Mouse (Mus musculus): ENCODE data around the gene Adcy7.

GRCm38 (mm10) chr8:88317341-88317740 is 45.1 kb downstream of the Adcy7 start:
- TF ChIP-seq CTCF (IDR thresholded peaks at IDR 0.05; ENCODE audit: extremely low read depth, insufficient read length, insufficient replicate concordance, low read depth, low read length) (no peak), POLR2A (IDR thresholded peaks at IDR 0.05; ENCODE audit: low read depth, low read length) (no peak)
